20 mouse cellular contexts compared by ENCODE assay signal in genomic region chr3:138739150-138739700, GRCm38 (mm10).
"Had no signal": no experiment of that assay in that cellular context is flagged by ENCODE, and none has a peak within 500 bp of the region (broad histone marks: within the 10 kb centered on the region; RNA-seq: fewer than 3 reads in every experiment).

No protein-coding gene starts in this region.

- H3K4me2 ChIP-seq: kidney, embryonic 15.5 days; liver, embryonic 13.5 days; midbrain, embryonic 11.5 days; stomach, embryonic 15.5 days had no signal

- H3K4me3 ChIP-seq: kidney, embryonic 15.5 days; layer of hippocampus, adult 2 months; left cerebral cortex, adult 2 months; liver, embryonic 13.5 days; megakaryocyte, embryonic 14.5 days; stomach, embryonic 15.5 days had no signal

- H3K9me3 ChIP-seq: kidney, embryonic 15.5 days; liver, embryonic 13.5 days; megakaryocyte, embryonic 14.5 days; stomach, embryonic 15.5 days had no signal

- DNase-seq: kidney, adult 18-20 months; kidney, postnatal 14 days; layer of hippocampus, postnatal 36 days; liver, embryonic 13.5 days; lung, adult 2 months; lung, postnatal 10 days; lung, postnatal 36 days; midbrain, embryonic 14.5 days; right cerebral cortex, adult 18-20 months; right cerebral cortex, postnatal 14 days; right cerebral cortex, postnatal 4 days; spleen, adult 18-20 months; thymus, adult 18-20 months; thymus, postnatal 4 days had no signal

- H3K27ac ChIP-seq: kidney, embryonic 15.5 days; layer of hippocampus, adult 2 months; left cerebral cortex, adult 2 months; liver, embryonic 13.5 days; stomach, embryonic 15.5 days had no signal

- H3K9ac ChIP-seq: kidney, embryonic 15.5 days; liver, embryonic 13.5 days; stomach, embryonic 15.5 days had no signal

- H3K36me3 ChIP-seq: kidney, embryonic 15.5 days; liver, embryonic 13.5 days; stomach, embryonic 15.5 days had no signal
